Mouse (Mus musculus): ENCODE data around the gene Kcnc1. TPM values are rescaled to one million over a fixed set of nuclear protein-coding genes. Genes with fewer than 3 reads are reported as not detected.

The Kcnc1 gene
- total RNA-seq (2021), result 10 to 100 TPM; 40.2 to 43.2 TPM

- peak; percentile 85 for DNase-seq
- intact Hi-C loops (cut with DNase I), result loop anchor here (10.0 kb wide), 1 partner anchor 138 kb away; no protein-coding TSS in a partner anchor
These were observed at the start of gene Kcnc1 for GRCm38 (mm10) chr7:46396231-46396927. TSS of gene Kcnc1 (plus strand) at chr7:46396497.

GRCm38 (mm10) chr7:46347692-46348091, 48.6 kb upstream of the Kcnc1 start:
- DNase-seq, result no peak
- intact Hi-C loops (cut with DNase I), result no loop called here

- DNase-seq, result no peak
- intact Hi-C loops (cut with DNase I), result no loop called here
These were observed 47.5 kb upstream of the Kcnc1 start for GRCm38 (mm10) chr7:46348813-46349212.

GRCm38 (mm10) chr7:46350119-46350702, 46.1 kb upstream of the Kcnc1 start:
- no peak for DNase-seq
- intact Hi-C loops (cut with DNase I), result no loop called here

- DNase-seq, result no peak
- intact Hi-C loops (cut with DNase I), result no loop called here
These were observed 43.5 kb upstream of the Kcnc1 start for GRCm38 (mm10) chr7:46352748-46353147.

- DNase-seq, result no peak
- intact Hi-C loops (cut with DNase I), result no loop called here
These were observed 43.1 kb upstream of the Kcnc1 start for GRCm38 (mm10) chr7:46353216-46353615.

- intact Hi-C loops (cut with DNase I), result no loop called here
- no peak for DNase-seq
These were observed 42.4 kb upstream of the Kcnc1 start for GRCm38 (mm10) chr7:46353875-46354274.

- DNase-seq, result no peak
- intact Hi-C loops (cut with DNase I), result no loop called here
These were observed 34.5 kb upstream of the Kcnc1 start for GRCm38 (mm10) chr7:46361776-46362175.

GRCm38 (mm10) chr7:46364154-46364553, 32.1 kb upstream of the Kcnc1 start:
- DNase-seq, result no peak
- intact Hi-C loops (cut with DNase I), result no loop called here

- no peak for DNase-seq
- intact Hi-C loops (cut with DNase I), result no loop called here
These were observed 30.5 kb upstream of the Kcnc1 start for GRCm38 (mm10) chr7:46365810-46366209.

- no peak for DNase-seq
- intact Hi-C loops (cut with DNase I), result no loop called here
These were observed 25.2 kb upstream of the Kcnc1 start for GRCm38 (mm10) chr7:46371104-46371503.

GRCm38 (mm10) chr7:46376172-46377007, 19.9 kb upstream of the Kcnc1 start, which contains the start of gene Myod1:
TSS of gene Myod1 (plus strand) at chr7:46376474.
- peak; percentile 32 for DNase-seq
- intact Hi-C loops (cut with DNase I), result loop anchor here (5.0 kb wide), 2 partner anchors 94 to 279 kb away; no protein-coding TSS in a partner anchor

GRCm38 (mm10) chr7:46377008-46377346, 19.3 kb upstream of the Kcnc1 start:
- peak; percentile 63 for DNase-seq
- intact Hi-C loops (cut with DNase I), result loop anchor here (5.0 kb wide), 2 partner anchors 95 to 280 kb away; no protein-coding TSS in a partner anchor

- intact Hi-C loops (cut with DNase I), result loop anchor here (5.0 kb wide), 2 partner anchors 96 to 281 kb away; no protein-coding TSS in a partner anchor
- DNase-seq, result no peak
These were observed 18.2 kb upstream of the Kcnc1 start for GRCm38 (mm10) chr7:46378123-46378522.

GRCm38 (mm10) chr7:46378983-46379382, 17.3 kb upstream of the Kcnc1 start:
- DNase-seq, result peak; percentile 84
- intact Hi-C loops (cut with DNase I), result loop anchor here (5.0 kb wide), 2 partner anchors 97 to 282 kb away; no protein-coding TSS in a partner anchor

- intact Hi-C loops (cut with DNase I), result no loop called here
- no peak for DNase-seq
These were observed 15.7 kb upstream of the Kcnc1 start for GRCm38 (mm10) chr7:46380625-46381024.

GRCm38 (mm10) chr7:46387430-46387829, 8.9 kb upstream of the Kcnc1 start:
- no peak for DNase-seq
- intact Hi-C loops (cut with DNase I), result no loop called here

- DNase-seq, result no peak
- intact Hi-C loops (cut with DNase I), result loop anchor here (10.0 kb wide), 1 partner anchor 145 kb away; no protein-coding TSS in a partner anchor
These were observed 6.7 kb upstream of the Kcnc1 start for GRCm38 (mm10) chr7:46389456-46390085.

- no peak for DNase-seq
- intact Hi-C loops (cut with DNase I), result loop anchor here (10.0 kb wide), 1 partner anchor 145 kb away; no protein-coding TSS in a partner anchor
These were observed 6.1 kb upstream of the Kcnc1 start for GRCm38 (mm10) chr7:46390226-46390625.

GRCm38 (mm10) chr7:46391701-46392100, 4.6 kb upstream of the Kcnc1 start:
- no peak for DNase-seq
- intact Hi-C loops (cut with DNase I), result loop anchor here (2.0 to 10.0 kb wide), 2 partner anchors 143 to 215 kb away; no protein-coding TSS in a partner anchor
